Mouse (Mus musculus): ENCODE measurements around the gene Efcab6. TPM values are rescaled to one million over a fixed set of nuclear protein-coding genes. Genes with fewer than 3 reads are reported as not detected.

Efcab6 gene
- polyA plus RNA-seq, 1 experiment from 2014 or later = 0.57 TPM

DNA sequence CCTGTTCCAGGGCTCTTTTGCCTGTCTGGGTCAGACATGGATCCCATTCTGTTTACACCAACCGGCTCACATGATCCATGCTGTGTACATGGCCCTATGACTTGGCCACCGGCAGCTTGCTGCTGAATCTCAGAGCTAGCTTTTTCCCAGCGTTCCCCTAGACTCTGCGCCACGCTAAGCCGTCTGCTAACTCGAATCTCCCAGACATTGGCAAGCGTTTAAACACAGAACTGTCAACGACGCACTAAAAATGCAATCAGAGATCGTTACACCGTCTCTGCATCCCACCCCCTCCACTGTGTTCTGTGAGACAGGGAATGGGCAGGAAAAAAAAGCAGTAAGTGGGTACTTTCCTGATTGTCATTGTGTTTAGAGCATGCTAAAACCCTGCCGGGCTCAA, 236.0 kb downstream of the Efcab6 start:
- Histone ChIP-seq H3K4me3 (replicated peaks) (no peak overlapping the region), H3K27me3 (no peaks in the 10 kb centered on the region), H3K4me1 (replicated peaks) (peaks cover 5% of the 10 kb centered on the region), H3K9me3 (no peaks in the 10 kb centered on the region), H3K4me2 (replicated peaks) (no peak overlapping the region), H3K36me3 (no peaks in the 10 kb centered on the region), H3K27ac (no peak overlapping the region), H3K9ac (replicated peaks) (no peak overlapping the region)
- WGBS = 88% methylated on average over 13 of the region's 13 CpGs
- ATAC-seq = no peak

DNA sequence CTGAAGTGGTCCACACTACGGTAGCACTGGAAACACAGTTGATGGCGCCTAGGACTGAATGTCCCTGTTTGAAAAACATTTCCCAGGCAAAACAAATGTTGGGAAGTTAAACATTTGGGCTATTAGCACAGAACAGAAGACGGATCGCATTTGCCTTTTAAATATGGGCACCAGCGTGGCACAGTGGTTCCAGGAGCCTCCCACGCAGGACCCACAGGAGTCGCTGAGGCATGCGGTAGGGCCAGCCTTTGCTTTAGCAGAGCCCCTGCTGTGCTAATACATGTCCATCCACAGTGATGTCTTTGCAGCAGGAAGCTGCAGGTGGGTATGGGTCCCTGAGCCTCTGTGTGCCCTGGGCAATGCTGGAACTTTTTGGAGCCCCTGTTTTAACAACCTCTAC, 237.2 kb downstream of the Efcab6 start:
- Histone ChIP-seq H3K4me2 (replicated peaks) (no peak overlapping the region), H3K4me3 (replicated peaks) (no peak overlapping the region), H3K9me3 (no peaks in the 10 kb centered on the region), H3K27ac (no peak overlapping the region), H3K27me3 (no peaks in the 10 kb centered on the region), H3K4me1 (replicated peaks) (peaks cover 5% of the 10 kb centered on the region), H3K36me3 (no peaks in the 10 kb centered on the region), H3K9ac (replicated peaks) (no peak overlapping the region)
- WGBS = 83% methylated on average over 8 of the region's 8 CpGs
- ATAC-seq = no peak

Other genes with a start within 250 kb of the Efcab6 start
- gene Sult4a1, start 40.4 kb upstream of the Efcab6 start, polyA plus RNA-seq (2015; fragmentation: Nextera tagmentation; extraction: Ambion mirVana) = 42.1 and 44.4 TPM in 2 replicates
- not detected in 2 replicates for gene Pnpla5, start 57.8 kb upstream of the Efcab6 start, polyA plus RNA-seq (2015; fragmentation: Nextera tagmentation; extraction: Ambion mirVana)
- gene Pnpla3, start 102.5 kb upstream of the Efcab6 start, polyA plus RNA-seq (2015; fragmentation: Nextera tagmentation; extraction: Ambion mirVana) = 4.1 and 4.5 TPM in 2 replicates
- gene Samm50, start 126.9 kb upstream of the Efcab6 start, polyA plus RNA-seq (2015; fragmentation: Nextera tagmentation; extraction: Ambion mirVana) = 83.1 and 85.9 TPM in 2 replicates
- gene Parvb, start 166.7 kb upstream of the Efcab6 start, polyA plus RNA-seq (2015; fragmentation: Nextera tagmentation; extraction: Ambion mirVana) = 4.7 and 6.2 TPM in 2 replicates